Mouse (Mus musculus) small intestine, adult 2 months (tissue): ENCODE data around the gene Elovl6.

Experiments used
- CTCF ChIP-seq: fragments of 200-500 bp; IDR thresholded peaks from 2 replicates; pipeline ENCODE4 v1.5.1; 2012; ENCODE audit warnings: low read depth, mild to moderate bottlenecking, control low read depth, inconsistent platforms, low read length, moderate library complexity, mixed read lengths; ENCODE audit not compliant: insufficient replicate concordance, insufficient read length; ENCODE audit errors: extremely low read depth
- POLR2A ChIP-seq: fragments of 200-500 bp; IDR thresholded peaks from 2 replicates; pipeline ENCODE4 v1.6.1; 2012; ENCODE audit warnings: low read depth, mild to moderate bottlenecking, control low read depth, inconsistent platforms, low read length, moderate library complexity

DNA sequence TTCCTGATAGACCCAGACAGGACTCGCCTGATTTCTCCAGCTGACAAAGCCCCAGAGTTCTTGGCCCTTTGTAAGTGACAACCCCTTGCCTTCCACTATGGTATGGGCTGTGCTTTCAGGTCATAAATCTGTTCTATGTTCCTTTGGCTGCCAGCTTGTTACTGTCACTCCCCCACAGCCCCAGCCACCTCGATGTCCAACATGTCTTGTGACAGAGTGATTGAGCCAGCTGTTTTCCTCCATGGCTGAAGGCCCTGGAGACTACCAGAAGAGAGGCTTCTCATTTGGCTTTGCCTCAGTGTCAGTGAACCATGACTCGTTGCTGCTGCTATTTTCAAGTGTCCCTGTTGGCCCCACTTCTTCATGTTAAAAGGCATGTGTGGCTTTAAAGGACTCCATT is 113.3 kb downstream of the Elovl6 start:
- TF ChIP-seq POLR2A (no peak), CTCF (no peak)
